Mouse (Mus musculus) intestine, embryonic 16.5 days (tissue): ENCODE data around the gene Tet1. TPM values are rescaled to one million over a fixed set of nuclear protein-coding genes. Genes with fewer than 3 reads are reported as not detected.

Experiments used
- ATAC-seq: fragments of 200-750 bp; cut with Nextera tagmentation; 2 replicates; pipeline ENCODE4 v1.8.0; 2017; ENCODE audit warnings: moderate TSS enrichment, moderate library complexity
- H3K27ac ChIP-seq: fragments of 300-500 bp; sonication (generic); 2 replicates; pipeline ENCODE4 v1.5.1; 2014; ENCODE audit warnings: mild to moderate bottlenecking, low read length
- H3K27me3 ChIP-seq: fragments of 300-500 bp; sonication (generic); replicated peaks from 2 replicates; pipeline ENCODE4 v1.6.1; 2014; ENCODE audit warnings: low read length, control low read depth, mixed read lengths; ENCODE audit not compliant: control insufficient read depth, insufficient read depth
- H3K36me3 ChIP-seq: fragments of 300-500 bp; sonication (generic); 2 replicates; pipeline ENCODE4 v1.6.1; 2014; ENCODE audit warnings: low read length, control low read depth; ENCODE audit not compliant: control insufficient read depth, insufficient read depth
- H3K4me1 ChIP-seq: fragments of 300-500 bp; sonication (generic); 2 replicates; pipeline ENCODE4 v1.6.1; 2014; ENCODE audit warnings: low read length, control low read depth, mixed read lengths; ENCODE audit not compliant: control insufficient read depth, insufficient read depth
- H3K4me2 ChIP-seq: fragments of 300-500 bp; sonication (generic); 2 replicates; pipeline ENCODE4 v1.6.1; 2014; ENCODE audit warnings: low read depth, low read length, control low read depth
- H3K4me3 ChIP-seq: fragments of 300-500 bp; sonication (generic); 2 replicates; pipeline ENCODE4 v1.5.1; 2014; ENCODE audit warnings: mild to moderate bottlenecking, low read length
- H3K9ac ChIP-seq: fragments of 300-500 bp; sonication (generic); 2 replicates; pipeline ENCODE4 v1.6.1; 2014; ENCODE audit warnings: low read depth, low read length
- H3K9me3 ChIP-seq: fragments of 300-500 bp; sonication (generic); 2 replicates; pipeline ENCODE4 v1.6.1; 2016; ENCODE audit warnings: low read length, control low read depth; ENCODE audit not compliant: control insufficient read depth
- WGBS: fragments of 180-500 bp; shearing (Covaris S2); extraction: QIAGEN DNeasy Blood & Tissue Kit; methylation state at CpG from one replicate; pipeline ENCODE4 v1.1.7; 2014; 5-methylcytosine and 5-hydroxymethylcytosine counted together
- polyA plus RNA-seq: library from polyadenylated mRNA; unstranded; fragments of >200 nt; fragmentation: Nextera tagmentation; extraction: Ambion mirVana; gene quantifications from 2 replicates; pipeline ENCODE4 v1.2.1, GENCODE M21; 2015

Gene Tet1
- polyA plus RNA-seq, 1 experiment from 2014 or later, result 10.6 TPM

DNA sequence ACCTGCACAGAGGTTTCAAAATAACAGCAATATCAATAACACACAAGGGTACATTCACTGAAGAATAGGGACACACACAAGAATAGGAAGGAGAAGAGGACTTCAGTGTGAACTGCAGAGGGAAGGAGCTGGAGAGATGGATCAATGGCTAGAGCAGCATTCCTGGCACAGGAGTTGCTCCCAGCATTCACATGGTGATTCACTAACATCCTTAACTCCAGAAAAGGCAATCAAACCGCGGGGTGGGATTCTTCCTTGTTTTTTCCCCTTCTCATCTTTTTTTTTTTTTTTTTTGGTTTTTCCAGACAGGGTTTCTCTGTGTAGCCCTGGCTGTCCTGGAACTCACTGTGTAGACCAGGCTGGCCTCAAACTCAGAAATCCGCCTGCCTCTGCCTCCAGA is 14.3 kb downstream of the Tet1 start:
- Histone ChIP-seq H3K27me3 (no peaks in the 10 kb centered on the region), H3K4me1 (no peaks in the 10 kb centered on the region), H3K9ac (no peak overlapping the region), H3K27ac (no peak overlapping the region), H3K9me3 (no peaks in the 10 kb centered on the region), H3K4me3 (no peak overlapping the region), H3K4me2 (no peak overlapping the region), H3K36me3 (no peaks in the 10 kb centered on the region)
- WGBS, result 74% methylated on average over 3 of the region's 3 CpGs
- ATAC-seq, result no peak

- Histone ChIP-seq H3K4me3 (no peak overlapping the region), H3K27me3 (no peaks in the 10 kb centered on the region), H3K9ac (no peak overlapping the region), H3K4me2 (no peak overlapping the region), H3K4me1 (no peaks in the 10 kb centered on the region), H3K9me3 (no peaks in the 10 kb centered on the region), H3K27ac (no peak overlapping the region), H3K36me3 (no peaks in the 10 kb centered on the region)
- no peak for ATAC-seq
- 60% methylated on average over 6 of the region's 6 CpGs for WGBS
Measured at GRCm38 (mm10) chr10:62893356-62893884, 15.4 kb downstream of the Tet1 start.

GRCm38 (mm10) chr10:62892549-62893232 is 16.1 kb downstream of the Tet1 start:
- H3K27me3 ChIP-seq, result no peaks in the 10 kb centered on the region
- no peaks in the 10 kb centered on the region for H3K4me1 ChIP-seq
- no peak overlapping the region for H3K4me2 ChIP-seq
- H3K9ac ChIP-seq, result no peak overlapping the region
- H3K27ac ChIP-seq, result no peak overlapping the region
- no peaks in the 10 kb centered on the region for H3K36me3 ChIP-seq
- H3K9me3 ChIP-seq, result no peaks in the 10 kb centered on the region
- H3K4me3 ChIP-seq, result no peak overlapping the region
- no peak for ATAC-seq
- 32% methylated on average over 4 of the region's 4 CpGs for WGBS

GRCm38 (mm10) chr10:62891025-62891424 is 17.8 kb downstream of the Tet1 start:
- H3K9ac ChIP-seq, result no peak overlapping the region
- no peaks in the 10 kb centered on the region for H3K36me3 ChIP-seq
- 81% methylated on average over 3 of the region's 3 CpGs for WGBS
- no peak for ATAC-seq
- H3K27ac ChIP-seq, result no peak overlapping the region
- H3K4me1 ChIP-seq, result no peaks in the 10 kb centered on the region
- H3K27me3 ChIP-seq, result no peaks in the 10 kb centered on the region
- H3K9me3 ChIP-seq, result no peaks in the 10 kb centered on the region
- no peak overlapping the region for H3K4me2 ChIP-seq
- H3K4me3 ChIP-seq, result no peak overlapping the region

- Histone ChIP-seq H3K4me2 (peak overlapping the region; percentile 97), H3K36me3 (no peaks in the 10 kb centered on the region), H3K27me3 (no peaks in the 10 kb centered on the region), H3K4me1 (no peaks in the 10 kb centered on the region), H3K9ac (peak overlapping the region; percentile 74), H3K4me3 (peak overlapping the region; percentile 78), H3K9me3 (no peaks in the 10 kb centered on the region), H3K27ac (no peak overlapping the region)
- under 1% methylated on average over 56 of the region's 56 CpGs for WGBS
- ATAC-seq, result peak; percentile 85
Measured at GRCm38 (mm10) chr10:62886799-62887591, 21.8 kb downstream of the Tet1 start.

GRCm38 (mm10) chr10:62885969-62886798 is 22.6 kb downstream of the Tet1 start:
- H3K4me3 ChIP-seq, result peak overlapping the region; percentile 78
- H3K36me3 ChIP-seq, result no peaks in the 10 kb centered on the region
- H3K27me3 ChIP-seq, result no peaks in the 10 kb centered on the region
- 1% methylated on average over 38 of the region's 38 CpGs for WGBS
- no peaks in the 10 kb centered on the region for H3K9me3 ChIP-seq
- ATAC-seq, result peak; percentile 58
- H3K9ac ChIP-seq, result peak overlapping the region; percentile 74
- H3K4me2 ChIP-seq, result peak overlapping the region; percentile 97
- no peaks in the 10 kb centered on the region for H3K4me1 ChIP-seq
- H3K27ac ChIP-seq, result no peak overlapping the region

GRCm38 (mm10) chr10:62885460-62885859 is 23.3 kb downstream of the Tet1 start:
- 32% methylated on average over 10 of the region's 10 CpGs for WGBS
- no peaks in the 10 kb centered on the region for H3K4me1 ChIP-seq

DNA sequence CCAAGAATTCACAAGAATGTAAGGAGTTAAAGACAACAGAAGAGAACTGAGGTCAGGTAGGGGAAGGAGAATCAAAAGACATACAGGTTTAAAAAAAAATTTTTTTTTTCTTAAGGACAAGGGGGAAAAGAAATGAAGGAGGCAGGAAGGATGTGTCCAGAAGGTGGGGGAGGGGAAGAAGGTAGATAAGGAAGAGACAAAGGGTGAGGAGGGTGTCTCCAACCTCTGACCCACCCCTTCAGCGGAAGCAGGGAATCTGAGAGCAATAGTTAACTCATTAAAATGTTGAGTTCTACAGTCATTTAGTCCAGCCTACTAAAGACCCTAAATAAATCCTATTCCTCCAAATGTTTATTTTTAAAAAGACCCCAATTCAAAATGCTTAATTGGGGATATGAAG is 24.3 kb downstream of the Tet1 start:
- no peak overlapping the region for H3K9ac ChIP-seq
- no peaks in the 10 kb centered on the region for H3K9me3 ChIP-seq
- no peak overlapping the region for H3K4me3 ChIP-seq
- ATAC-seq, result no peak
- no peaks in the 10 kb centered on the region for H3K4me1 ChIP-seq
- H3K36me3 ChIP-seq, result 0 out of 2 replicates have a peak, but pooled peaks cover 3% of the 10 kb centered on the region
- H3K4me2 ChIP-seq, result no peak overlapping the region
- WGBS, result 68% methylated on average over 1 of the region's 1 CpGs
- H3K27me3 ChIP-seq, result no peaks in the 10 kb centered on the region
- no peak overlapping the region for H3K27ac ChIP-seq

More at GRCm38 (mm10) chr10:62885460-62885859, 23.3 kb downstream of the Tet1 start:
- no peak overlapping the region for H3K27ac ChIP-seq
- no peaks in the 10 kb centered on the region for H3K27me3 ChIP-seq
- ATAC-seq, result no peak
- H3K9ac ChIP-seq, result peak overlapping the region; percentile 74; the same call in 1 of the 2 replicates
- no peaks in the 10 kb centered on the region for H3K9me3 ChIP-seq
- peak overlapping the region; percentile 97 for H3K4me2 ChIP-seq
- H3K36me3 ChIP-seq, result no peaks in the 10 kb centered on the region
- peak overlapping the region; percentile 78 for H3K4me3 ChIP-seq

DNA sequence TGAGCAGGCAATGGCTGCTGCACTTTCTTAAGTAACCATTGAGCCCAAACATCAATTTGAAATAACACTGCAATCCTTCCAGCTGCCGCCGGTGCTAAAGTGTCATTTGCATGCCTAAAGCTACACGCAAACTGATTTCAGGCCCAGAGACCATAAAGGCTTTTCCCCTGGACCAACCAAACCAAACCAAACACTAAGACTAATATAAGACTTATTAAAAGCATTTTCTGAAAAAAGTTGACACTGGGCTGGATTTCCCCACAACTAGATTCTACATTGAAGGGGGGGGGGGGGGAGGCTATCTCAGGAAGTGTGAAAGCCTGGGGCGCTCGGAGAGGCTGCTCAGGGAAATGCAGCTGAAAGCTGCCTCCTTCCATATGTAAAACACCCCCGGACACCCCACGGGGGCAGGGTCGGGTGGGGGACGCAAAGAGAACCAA is 24.8 kb downstream of the Tet1 start:
- Histone ChIP-seq H3K36me3 (0 out of 2 replicates have a peak, but pooled peaks cover 4% of the 10 kb centered on the region), H3K9ac (no peak overlapping the region), H3K4me1 (no peaks in the 10 kb centered on the region), H3K9me3 (no peaks in the 10 kb centered on the region), H3K27ac (no peak overlapping the region), H3K4me2 (no peak overlapping the region), H3K4me3 (no peak overlapping the region), H3K27me3 (no peaks in the 10 kb centered on the region)
- no peak for ATAC-seq
- WGBS, result 24% methylated on average over 9 of the region's 9 CpGs
